Comparison of ENCODE assay signal across 13 mouse cellular contexts in the genomic region with DNA sequence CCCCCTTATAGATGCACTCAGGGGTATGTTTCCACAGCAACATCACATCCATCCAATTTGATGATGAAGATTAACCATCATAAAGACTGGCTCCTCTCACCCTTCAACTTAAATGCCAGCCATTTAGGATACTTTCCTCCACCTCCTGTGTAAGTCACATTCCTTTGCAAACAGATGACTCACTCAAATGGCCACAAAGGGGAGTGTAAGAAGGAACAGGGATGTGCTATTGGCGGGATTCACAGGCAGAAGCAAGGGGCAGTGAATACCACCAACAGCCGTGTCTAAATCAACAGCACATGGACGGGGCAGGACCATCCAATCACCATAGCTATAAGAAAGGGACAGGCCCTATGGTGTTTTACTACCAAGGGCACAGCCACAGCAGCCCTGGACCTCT.
"Had no signal": no experiment of that assay in that cellular context is flagged by ENCODE, and none has a peak within 500 bp of the region (broad histone marks: within the 10 kb centered on the region; RNA-seq: fewer than 3 reads in every experiment).

No protein-coding gene starts in this region.

- DNase-seq: kidney, postnatal 14 days; kidney, postnatal 4 days; liver, postnatal 0 days; lung, embryonic 14.5 days; midbrain, embryonic 14.5 days; right cerebral cortex, adult 18-20 months; right cerebral cortex, postnatal 14 days; right cerebral cortex, postnatal 4 days; thymus, adult 2 months; thymus, postnatal 14 days had no signal

- H3K27me3 ChIP-seq: neural tube, embryonic 12.5 days; neural tube, embryonic 15.5 days had no signal

- ATAC-seq: liver, postnatal 0 days; lung, postnatal 0 days had no signal
